Mouse (Mus musculus) cortical plate, adult 2 months (tissue): ENCODE data around the gene Smo. TPM values are rescaled to one million over a fixed set of nuclear protein-coding genes. Genes with fewer than 3 reads are reported as not detected.

Experiments
- H3K27ac ChIP-seq: fragments of 200-500 bp; 2 replicates; pipeline ENCODE4 v1.5.1; 2012; ENCODE audit warnings: low read length, control low read depth, inconsistent platforms; ENCODE audit not compliant: insufficient read depth
- H3K4me1 ChIP-seq: fragments of 200-500 bp; 2 replicates; pipeline ENCODE4 v1.6.1; 2011; ENCODE audit warnings: low read length; ENCODE audit not compliant: control insufficient read depth, insufficient read depth
- H3K4me3 ChIP-seq: fragments of 200-500 bp; 2 replicates; pipeline ENCODE4 v1.5.1; 2011; ENCODE audit warnings: mild to moderate bottlenecking, low read length, control low read depth; ENCODE audit not compliant: insufficient read depth
- CTCF ChIP-seq: fragments of 200-500 bp; IDR thresholded peaks from 2 replicates; pipeline ENCODE4 v1.5.1; 2011; ENCODE audit warnings: mild to moderate bottlenecking, control low read depth, low read length; ENCODE audit not compliant: insufficient read depth; ENCODE audit errors: extremely low read depth
- POLR2A ChIP-seq: fragments of 200-500 bp; IDR thresholded peaks from 2 replicates; pipeline ENCODE4 v1.6.1; 2011; ENCODE audit warnings: mild to moderate bottlenecking, low read length, control low read depth; ENCODE audit not compliant: insufficient read depth; ENCODE audit errors: extremely low read depth
- polyA plus RNA-seq: library from polyadenylated mRNA; depleted of rRNA; stranded (reverse); fragments of >200 nt; gene quantifications from 2 replicates; pipeline ENCODE4 v1.2.3, GENCODE M21; 2012; rRNA removed

Gene Smo
- 8.3 and 9.6 TPM in 2 replicates for polyA plus RNA-seq

DNA sequence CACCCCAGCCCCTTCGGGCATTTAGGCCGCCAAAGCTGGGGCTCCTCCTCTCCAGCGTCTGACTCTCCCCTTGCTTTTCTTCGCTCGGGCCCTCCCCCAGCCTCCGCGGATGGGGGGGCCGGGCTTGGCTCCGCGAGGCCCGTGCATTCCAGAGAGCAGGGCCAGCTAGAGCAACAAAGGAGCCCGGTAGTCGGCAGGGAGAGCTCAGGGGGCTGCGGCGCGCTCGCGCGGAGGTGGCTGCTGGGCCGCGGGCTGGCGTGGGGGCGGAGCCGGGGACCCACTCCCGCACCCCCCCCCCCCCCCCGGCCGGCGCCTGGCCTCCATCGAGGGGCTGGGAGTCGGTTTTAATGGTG lies at the start of gene Smo:
Smo (plus strand) TSS at position 168 of the 353 bp plus-strand sequence.
- no peaks in the 10 kb centered on the region for H3K4me1 ChIP-seq

DNA sequence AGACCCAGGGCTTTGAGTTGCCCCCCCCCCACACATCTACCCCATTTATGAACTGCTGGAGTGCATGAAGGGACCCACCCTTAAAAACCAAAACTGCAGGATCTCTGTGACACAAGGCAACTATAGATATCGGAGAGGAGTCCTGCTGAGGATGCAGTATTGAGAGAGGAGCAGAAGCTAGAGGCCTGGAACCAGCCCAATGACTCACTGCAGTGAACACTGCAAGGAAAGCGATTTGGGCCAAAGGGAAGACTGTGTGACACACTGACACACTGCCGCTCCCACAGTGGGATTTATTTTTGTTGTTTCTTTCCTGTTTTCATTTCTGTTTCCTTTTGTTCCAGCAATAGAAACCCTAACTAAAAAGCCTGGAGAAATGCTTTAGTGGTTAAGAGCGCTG lies 49.4 kb upstream of the Smo start:
- Histone ChIP-seq H3K4me1 (no peaks in the 10 kb centered on the region), H3K4me3 (no peak overlapping the region), H3K27ac (no peak overlapping the region)
- TF ChIP-seq POLR2A (no peak), CTCF (no peak)

More for the DNA sequence above, at the start of gene Smo:
- Histone ChIP-seq H3K27ac (no peak within 1 kb of the TSS), H3K4me3 (peak within 1 kb of the TSS; percentile 43)
- no peak for TF ChIP-seq CTCF
- no peak for TF ChIP-seq POLR2A

DNA sequence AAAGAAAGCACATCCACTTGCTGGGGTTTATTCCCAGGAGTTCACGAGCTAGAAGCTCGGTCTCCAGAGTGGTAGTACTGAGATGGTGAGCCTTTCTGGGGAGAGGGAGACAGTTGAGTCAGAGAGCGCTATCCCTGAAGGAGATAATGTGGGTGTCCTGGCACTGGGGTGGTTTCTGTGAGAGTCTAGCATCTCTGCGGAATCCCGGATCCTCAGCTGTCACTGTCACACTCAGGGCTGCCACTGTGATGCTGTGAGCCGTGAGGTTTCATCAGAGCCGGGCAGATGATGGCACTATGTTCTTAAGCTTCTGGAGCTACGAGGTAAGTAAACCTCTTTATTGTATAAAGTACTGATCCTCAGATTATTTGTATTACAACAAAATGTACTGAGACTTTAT lies 45.8 kb upstream of the Smo start:
- Histone ChIP-seq H3K4me3 (no peak overlapping the region), H3K4me1 (no peaks in the 10 kb centered on the region), H3K27ac (no peak overlapping the region)
- TF ChIP-seq CTCF (no peak), POLR2A (no peak)

DNA sequence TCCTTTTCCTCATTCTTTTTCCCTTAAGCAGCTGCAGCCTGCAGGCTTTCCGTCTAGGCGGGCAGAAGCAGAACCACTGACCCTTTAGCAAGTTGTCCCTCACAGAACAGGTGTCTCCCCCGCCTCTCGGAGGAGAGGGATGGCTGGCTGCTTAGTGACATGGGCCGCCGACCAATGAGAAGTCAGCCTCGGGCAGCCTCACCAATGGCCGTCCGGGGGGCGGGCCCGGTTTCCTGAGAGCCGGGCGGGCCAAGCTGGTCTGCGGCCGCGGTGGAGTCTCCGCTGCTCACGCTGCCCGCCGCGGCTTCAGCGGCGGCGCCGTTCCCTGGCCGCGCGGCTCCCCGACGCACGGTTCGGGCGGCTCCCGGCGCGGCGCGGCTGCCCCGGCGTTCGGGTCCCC lies 41.4 kb upstream of the Smo start, which contains the start of gene Tspan33:
Tspan33 (plus strand) TSS at position 270 of the 400 bp plus-strand sequence.
- H3K27ac ChIP-seq: no peak within 1 kb of the TSS
- TF ChIP-seq POLR2A (0 out of 2 replicates have a peak, but pooled peaks have one; percentile 15), CTCF (no peak)
- H3K4me1 ChIP-seq: peaks cover 2% of the 10 kb centered on the region; the same call in 1 of the 2 replicates
- H3K4me3 ChIP-seq: peak within 1 kb of the TSS; percentile 64

DNA sequence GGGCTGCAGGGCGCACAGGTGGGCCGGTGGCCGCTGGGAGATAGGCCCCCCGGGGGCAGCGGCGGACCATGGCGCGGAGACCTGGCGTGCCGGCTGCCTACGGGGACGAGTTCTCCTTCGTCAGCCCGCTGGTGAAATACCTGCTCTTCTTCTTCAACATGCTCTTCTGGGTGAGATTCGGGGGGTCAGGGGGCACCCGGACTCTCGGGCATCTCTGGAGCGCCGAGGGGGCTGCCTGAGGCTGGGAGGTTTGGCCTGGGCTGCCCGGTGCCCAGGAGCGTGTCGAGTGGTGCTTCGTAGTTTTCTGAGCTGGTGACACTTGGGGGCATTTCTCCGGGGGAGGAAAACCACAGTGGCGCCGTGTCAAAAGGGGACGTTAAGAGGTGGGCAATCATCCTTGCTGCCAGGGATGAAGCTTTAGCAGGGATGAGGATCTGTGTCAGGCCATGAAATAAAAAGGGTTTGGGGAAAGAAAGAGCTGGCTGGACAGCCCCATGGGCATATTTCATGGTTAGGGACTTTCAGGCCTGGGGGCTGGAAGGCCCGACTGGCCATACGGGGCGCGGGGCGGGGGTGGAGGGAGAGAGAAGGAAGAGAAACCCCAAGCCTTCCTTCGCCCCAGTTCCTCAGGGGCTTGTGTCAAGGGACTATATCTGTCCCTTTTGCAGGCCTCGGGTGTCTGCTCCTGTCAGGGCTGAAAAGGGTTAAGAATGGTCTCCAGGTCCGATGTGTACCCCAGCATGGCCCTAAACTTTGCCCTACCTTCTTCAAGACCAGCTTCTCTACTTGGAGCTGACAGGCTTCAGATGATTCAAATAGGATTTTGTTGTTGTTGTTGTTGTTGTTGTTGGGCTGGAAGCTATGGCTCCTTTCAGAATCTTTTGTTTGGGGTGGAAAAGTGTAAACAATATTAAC lies 40.7 kb upstream of the Smo start:
- Histone ChIP-seq H3K4me1 (peaks cover 2% of the 10 kb centered on the region; the same call in 1 of the 2 replicates), H3K4me3 (peak overlapping the region; percentile 64), H3K27ac (no peak overlapping the region)
- TF ChIP-seq CTCF (no peak), POLR2A (no peak)

DNA sequence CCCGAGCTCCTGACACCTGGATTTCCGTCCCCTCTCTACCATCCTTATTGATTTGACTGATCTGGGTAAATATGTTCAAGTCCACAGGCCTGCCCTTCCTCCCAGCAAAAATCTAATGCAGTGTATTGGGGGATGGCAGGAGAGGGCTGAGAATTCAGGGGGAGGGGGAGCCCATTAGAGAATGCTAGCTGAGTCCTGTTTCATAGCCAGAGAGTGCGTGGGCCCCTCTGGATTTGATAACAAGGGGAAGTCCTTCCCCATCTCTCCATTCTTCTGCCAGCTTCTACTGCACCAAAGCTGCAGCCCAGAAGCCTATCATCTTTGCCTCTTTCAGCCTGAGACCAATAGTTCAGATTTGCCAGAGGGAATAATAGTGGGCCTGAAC lies 40.0 kb upstream of the Smo start:
- Histone ChIP-seq H3K4me3 (peak overlapping the region; percentile 64; the same call in 1 of the 2 replicates), H3K27ac (no peak overlapping the region), H3K4me1 (peaks cover 2% of the 10 kb centered on the region; the same call in 1 of the 2 replicates)
- TF ChIP-seq POLR2A: no peak
- TF ChIP-seq CTCF: no peak

DNA sequence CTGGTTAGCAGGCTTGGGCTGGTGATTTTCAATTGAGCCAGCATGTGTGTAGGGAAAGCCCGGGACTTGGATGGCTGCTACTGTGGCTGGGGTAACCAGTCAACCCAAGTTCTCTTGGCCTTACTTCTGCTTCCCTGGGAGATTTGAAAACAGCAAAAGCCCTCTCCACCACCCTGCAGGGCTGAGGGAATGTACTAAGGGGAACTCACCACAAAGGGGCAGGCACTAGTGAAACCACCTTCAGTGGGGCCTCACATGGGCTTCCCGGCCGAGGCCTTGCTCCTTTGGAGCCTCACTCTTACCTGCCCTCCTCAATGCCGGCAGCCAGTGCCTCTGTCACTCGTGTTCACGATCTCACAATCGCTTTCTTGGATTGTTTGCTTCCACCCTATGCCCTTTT lies 39.3 kb upstream of the Smo start:
- Histone ChIP-seq H3K4me3 (no peak overlapping the region), H3K27ac (no peak overlapping the region), H3K4me1 (peaks cover 2% of the 10 kb centered on the region; the same call in 1 of the 2 replicates)
- no peak for TF ChIP-seq CTCF
- TF ChIP-seq POLR2A: no peak

DNA sequence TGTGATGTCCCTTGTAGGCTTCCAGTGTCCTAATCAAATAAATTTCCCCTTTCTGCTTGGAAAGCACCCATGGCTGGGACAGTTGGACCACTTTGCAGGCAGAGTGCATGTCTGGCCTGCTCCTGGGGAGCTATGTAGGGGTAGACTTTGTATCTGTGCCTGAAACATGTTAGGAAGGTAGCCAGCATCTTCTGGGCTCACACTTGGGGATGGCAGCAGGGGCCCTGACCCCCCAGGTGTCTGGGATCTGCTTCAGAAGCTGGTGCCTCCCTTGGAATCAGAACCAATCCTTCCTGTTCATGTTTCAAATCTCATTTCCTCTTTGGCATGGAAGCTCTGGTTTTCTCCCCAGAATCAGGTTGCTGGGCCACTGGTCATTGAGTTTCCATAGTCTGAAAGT lies 38.2 kb upstream of the Smo start:
- Histone ChIP-seq H3K27ac (no peak overlapping the region), H3K4me3 (no peak overlapping the region), H3K4me1 (peaks cover 2% of the 10 kb centered on the region; the same call in 1 of the 2 replicates)
- TF ChIP-seq CTCF (no peak), POLR2A (no peak)

DNA sequence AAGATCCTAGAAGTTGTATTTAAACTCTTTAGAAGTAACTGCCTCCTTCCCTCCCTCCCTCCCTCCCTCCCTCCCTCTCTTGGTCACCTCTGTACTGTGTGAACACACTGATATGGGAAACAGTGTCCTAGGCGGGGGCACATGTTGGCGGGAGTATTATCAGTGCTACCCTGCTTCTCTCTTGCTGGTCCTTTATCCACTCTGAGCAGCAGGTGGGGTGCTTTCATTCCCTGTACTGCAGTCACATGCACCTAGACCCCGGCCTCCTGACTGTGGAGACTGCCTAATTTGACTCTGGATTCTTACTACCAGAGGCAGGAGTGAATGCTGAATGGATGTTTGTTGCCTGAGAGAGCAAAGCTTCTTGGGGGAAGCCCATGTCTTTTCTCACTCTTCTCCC lies 37.8 kb upstream of the Smo start:
- TF ChIP-seq CTCF (no peak), POLR2A (no peak)
- no peak overlapping the region for H3K4me3 ChIP-seq
- no peak overlapping the region for H3K27ac ChIP-seq
- H3K4me1 ChIP-seq: peaks cover 2% of the 10 kb centered on the region; the same call in 1 of the 2 replicates
